Mouse (Mus musculus) spleen, postnatal 14 days (tissue): ENCODE results near the gene Itm2b.

ENCODE experiments used
- DNase-seq, 2 experiments: peaks; one replicate each; pipeline ENCODE4 v3.0.0; 2021 to 2022; ENCODE audit warnings: low spot score in 2 of 2

Itm2b gene

GRCm38 (mm10) chr14:73368966-73369365, 16.1 kb downstream of the Itm2b start:
- no peak for DNase-seq

DNA sequence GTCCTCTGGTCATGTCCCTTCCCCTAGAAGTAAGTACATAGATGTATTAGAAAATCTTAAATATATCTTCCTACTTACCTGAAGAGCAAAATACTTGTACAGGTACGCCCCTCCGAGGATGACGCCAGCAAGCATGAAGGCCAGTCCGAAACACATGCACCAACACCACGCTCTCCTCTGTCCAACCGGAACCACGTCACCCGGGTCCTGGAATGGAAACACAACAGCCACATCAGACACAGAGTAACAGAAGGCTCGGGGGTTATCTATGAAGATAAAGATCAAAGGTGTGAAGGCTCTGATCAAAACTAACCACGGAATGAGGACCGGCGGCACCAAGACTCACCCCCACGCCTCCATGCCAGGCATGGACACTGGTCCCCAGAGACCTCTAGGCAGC, 16.9 kb downstream of the Itm2b start:
- no peak for DNase-seq

DNA sequence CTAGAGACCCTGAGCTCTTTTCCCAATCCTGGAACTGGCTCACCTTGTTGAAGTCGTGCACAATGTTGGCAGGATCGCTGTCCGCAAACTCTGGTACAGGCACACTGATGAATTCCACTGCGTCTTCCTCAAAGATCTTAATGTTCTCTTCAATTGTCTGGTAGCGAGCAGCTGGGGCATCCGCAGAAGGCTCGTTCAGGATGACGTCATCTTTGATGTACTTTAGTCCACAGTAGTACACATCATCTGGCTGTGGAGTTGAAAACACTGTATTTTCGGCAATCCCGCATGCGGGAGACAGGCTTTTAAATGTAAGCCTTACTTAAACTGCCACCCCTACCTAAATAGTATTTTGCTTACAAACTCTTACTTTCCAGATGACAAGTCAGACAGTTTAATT, 18.8 kb downstream of the Itm2b start:
- no peak for DNase-seq

GRCm38 (mm10) chr14:73363782-73364181, 21.3 kb downstream of the Itm2b start:
- DNase-seq = no peak

DNA sequence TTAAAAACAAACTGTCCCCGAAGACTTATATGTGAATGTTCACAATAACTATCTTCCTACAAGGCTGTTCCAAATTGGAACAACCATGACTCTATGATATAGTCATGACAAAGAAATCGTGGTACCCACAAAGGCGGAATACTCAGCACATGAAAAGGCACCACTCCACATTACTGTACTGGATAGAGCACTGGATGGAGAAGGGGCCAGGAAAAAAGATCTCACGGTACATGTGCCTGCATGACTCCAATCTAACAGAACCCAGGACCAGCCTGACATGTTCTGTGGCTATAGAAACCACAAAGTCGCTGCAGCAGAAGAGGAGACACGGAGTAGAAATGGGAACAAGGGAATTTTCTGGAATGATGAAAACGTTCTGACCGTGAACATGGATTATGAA, 30.4 kb downstream of the Itm2b start:
- no peak for DNase-seq

GRCm38 (mm10) chr14:73351118-73351517, 34.0 kb downstream of the Itm2b start:
- no peak for DNase-seq

- DNase-seq = no peak
These were observed 35.1 kb downstream of the Itm2b start for GRCm38 (mm10) chr14:73350029-73350428.

- no peak for DNase-seq
These were observed 35.9 kb downstream of the Itm2b start for GRCm38 (mm10) chr14:73349061-73349670.

GRCm38 (mm10) chr14:73347302-73347701, 37.8 kb downstream of the Itm2b start:
- no peak for DNase-seq

- DNase-seq = no peak
These were observed 39.5 kb downstream of the Itm2b start for GRCm38 (mm10) chr14:73345614-73346013.

GRCm38 (mm10) chr14:73340051-73340755, 44.9 kb downstream of the Itm2b start:
- no peak for DNase-seq

DNA sequence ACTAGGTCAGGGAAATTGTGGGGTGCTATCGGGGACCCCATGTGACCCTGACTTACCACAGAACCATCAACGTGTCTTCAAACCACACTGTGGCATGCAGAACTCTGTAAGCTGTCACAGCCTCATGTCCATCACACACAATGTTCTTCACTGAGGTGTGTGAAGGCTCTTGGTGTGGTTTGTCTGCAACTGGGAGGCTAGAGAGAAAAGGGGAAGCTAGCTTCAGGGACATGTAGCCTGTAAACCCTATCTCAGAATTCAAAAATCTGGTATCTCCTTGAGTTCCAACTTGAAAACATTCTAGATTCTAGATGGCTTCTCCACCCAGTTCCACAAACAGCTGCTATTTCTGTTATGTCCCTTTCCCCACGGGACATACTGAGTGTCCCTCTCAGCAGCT, 45.5 kb downstream of the Itm2b start:
- no peak for DNase-seq

DNA sequence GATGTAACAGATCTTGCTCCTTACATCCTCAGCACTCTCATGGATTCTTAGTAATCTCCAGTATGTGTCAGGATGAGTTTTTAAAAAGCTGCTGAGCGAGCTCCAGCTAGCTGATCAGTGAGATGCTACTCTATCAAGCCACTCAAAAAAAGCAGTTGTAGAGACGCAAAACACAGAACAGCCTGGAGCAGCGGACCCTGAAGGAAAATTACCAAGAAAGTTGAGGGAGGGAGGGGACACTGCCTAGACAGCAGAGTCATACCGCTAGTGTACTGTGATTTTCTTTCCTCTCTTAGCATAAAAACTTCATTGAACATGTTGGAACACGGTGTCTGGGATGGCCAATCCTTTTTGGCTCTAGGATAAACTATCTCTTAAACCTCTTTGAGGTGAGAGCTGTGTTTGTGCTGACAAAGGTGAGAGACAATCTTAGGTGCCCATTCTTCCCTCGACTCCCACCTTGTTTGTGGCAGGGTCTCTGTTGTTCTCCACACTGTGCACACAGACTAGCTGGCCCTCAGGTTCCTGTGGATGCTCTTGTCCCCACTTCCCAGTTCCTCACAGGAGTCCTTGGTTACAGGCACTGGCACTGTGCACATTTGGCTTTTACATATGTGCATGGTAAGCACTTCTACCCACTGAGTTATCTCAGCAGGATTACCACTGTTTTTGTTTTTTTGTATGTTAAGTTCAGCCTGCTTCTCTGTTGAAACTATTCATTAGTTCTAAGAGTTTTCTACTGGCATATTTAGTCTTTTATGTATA, 48.6 kb downstream of the Itm2b start:
- DNase-seq = no peak

DNA sequence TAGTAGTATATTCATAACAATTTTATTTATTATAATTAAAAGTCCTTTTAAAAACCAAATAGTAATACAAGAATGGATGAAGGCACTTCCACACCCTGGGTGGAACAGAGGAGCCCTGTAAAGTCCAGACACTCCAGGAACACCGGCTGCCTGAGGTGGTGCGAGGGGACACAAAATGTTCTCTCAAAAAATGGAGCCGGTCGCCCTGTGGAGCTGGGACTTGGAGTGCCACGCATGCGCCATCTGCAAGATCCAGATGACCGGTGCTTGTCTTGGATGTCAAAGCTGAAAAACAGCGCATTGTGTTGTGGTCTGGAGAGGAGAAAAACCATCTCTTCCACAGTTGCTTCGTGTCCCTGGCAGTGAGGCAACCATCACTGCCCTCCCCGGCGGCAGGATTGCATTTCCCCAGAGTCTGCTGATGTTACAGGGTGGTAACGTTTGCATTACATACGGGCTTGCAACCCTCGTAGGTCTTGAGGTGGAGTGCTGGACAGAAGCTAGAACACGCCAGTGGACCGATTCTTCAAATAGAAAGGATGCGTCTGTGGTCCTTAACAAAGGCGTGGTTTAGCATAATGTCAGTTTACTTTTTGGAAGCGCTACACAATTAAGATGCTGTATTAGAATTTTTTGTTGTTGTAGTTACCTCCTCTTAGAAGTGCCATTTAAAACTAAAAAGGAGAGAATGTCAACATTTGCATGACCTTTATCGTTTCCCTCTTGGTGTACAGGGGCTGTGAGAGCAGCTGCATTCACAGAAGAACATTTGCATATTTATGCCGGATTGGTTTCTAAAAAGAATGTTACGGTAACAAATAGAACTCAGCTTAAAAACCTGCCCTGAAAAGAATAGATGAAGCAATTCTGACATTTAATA, 49.9 kb downstream of the Itm2b start:
- DNase-seq = no peak

DNA sequence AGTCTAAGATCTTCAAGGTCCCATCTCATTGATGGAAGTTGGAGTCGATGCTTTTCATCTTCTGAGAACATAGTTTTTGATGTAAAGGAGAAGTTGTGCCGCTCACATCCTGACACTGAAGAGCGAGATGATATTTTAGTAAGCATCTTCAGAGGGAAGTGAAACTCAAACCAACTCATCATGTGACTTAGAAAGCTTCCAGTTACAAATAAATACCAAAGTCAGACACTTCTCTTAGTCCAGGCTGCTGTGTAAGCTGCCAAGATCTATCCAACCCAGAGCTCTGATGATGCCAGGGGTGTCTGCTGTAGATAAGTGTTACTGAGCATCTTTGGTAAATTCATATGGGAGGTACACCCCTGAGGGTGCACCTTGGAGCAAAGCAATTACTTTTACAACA, 51.2 kb downstream of the Itm2b start:
- no peak for DNase-seq

GRCm38 (mm10) chr14:73331386-73331785, 53.7 kb downstream of the Itm2b start:
- DNase-seq = no peak

GRCm38 (mm10) chr14:73329871-73330270, 55.2 kb downstream of the Itm2b start:
- DNase-seq = no peak

DNA sequence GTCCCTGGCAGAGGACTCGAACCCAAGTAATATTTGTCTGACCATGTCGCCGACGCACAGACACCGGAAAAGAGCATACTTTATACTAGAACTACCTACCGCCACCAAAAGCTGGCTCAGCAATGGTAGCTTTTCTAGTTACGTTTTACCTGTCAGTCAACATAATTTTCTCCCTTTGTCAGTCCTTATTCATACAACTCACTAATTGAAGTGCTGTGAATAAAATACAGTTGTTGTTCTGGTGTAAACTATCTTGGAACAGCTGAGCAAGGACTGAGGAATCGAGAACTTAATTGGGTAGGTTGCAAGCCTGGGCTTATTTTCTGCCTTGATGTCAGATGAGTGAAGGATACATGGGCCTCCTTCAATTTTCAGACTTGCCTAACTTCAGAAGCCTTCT, 58.6 kb downstream of the Itm2b start:
- no peak for DNase-seq

GRCm38 (mm10) chr14:73325456-73326381, 59.4 kb downstream of the Itm2b start, which contains the start of gene Rb1:
Rb1 (minus strand) TSS chr14:73325822.
- DNase-seq = peak; percentile 72 to 80

DNA sequence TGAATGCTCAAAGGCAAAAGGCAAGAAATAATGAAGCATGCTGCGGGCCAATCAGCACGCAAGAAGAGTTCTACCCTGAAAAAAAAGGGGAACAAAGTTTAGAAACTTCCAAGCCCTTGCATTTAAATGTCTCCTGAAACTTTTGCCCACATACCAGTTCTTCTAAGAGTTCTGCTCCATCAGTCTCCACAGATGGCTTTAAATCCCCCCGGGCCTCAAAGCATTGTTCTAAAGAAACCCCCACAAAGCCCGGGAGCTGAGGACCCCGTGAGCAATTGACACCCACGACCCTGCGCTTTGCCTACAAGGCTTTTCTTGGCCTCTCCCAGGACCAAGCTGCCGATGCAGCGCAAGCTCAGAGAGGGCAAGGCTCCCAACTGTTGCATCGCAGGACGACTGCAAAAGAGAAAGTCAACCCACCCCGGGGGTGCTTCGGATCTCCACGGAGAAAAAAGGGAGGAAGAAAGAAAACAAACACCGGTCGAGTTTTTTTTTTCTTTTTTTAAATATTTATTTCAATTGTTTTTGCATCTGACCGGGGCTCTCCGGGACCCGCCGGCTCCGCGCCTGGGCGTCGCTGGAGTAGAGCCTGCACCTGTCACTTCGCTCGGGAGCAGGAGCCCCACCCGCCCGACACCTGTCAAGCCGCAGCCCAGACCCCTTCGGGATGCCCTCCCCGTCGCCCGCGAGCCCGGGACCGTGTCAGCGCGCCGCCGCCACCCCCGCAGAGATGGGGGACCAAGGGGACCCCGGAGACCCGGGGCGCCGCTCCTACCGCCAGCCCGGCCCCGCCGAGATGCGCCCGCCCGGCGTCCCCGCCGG, 60.2 kb downstream of the Itm2b start:
- peak; percentile 34 to 46 for DNase-seq
